Mouse (Mus musculus): ENCODE results near the gene Sco2. TPM values are rescaled to one million over a fixed set of nuclear protein-coding genes. Genes with fewer than 3 reads are reported as not detected.

Sco2 gene
- polyA plus RNA-seq, 1 experiment from 2014 or later, result 6.5 TPM

DNA sequence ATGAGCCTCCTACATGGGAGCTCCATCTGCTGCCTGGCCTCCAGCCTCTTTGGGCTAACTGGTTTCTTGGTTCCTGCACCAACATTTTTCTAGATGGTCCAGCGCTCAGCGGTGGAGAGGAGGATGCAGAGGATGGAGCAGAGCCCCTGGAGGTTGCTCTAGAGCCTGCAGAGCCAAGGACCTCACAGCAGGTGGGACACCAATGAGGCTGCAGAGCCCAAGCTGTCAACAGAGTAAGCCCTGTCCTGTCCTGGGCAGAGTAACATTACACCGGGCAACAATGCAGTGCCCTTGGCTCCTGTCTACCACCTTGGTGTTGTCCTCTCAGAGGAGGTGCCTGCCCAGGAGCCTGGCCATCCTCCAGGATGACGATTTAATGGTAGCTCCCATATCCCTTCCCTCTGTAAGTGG, 8.5 kb downstream of the Sco2 start:
- Histone ChIP-seq H3K4me3 (no peak overlapping the region), H3K4me2 (replicated peaks) (no peak overlapping the region), H3K36me3 (peaks cover 95% of the 10 kb centered on the region), H3K27ac (no peak overlapping the region), H3K4me1 (no peaks in the 10 kb centered on the region), H3K9me3 (replicated peaks) (no peaks in the 10 kb centered on the region), H3K27me3 (no peaks in the 10 kb centered on the region), H3K9ac (no peak overlapping the region)
- 90% methylated on average over 4 of the region's 4 CpGs for WGBS
- no peak for ATAC-seq (ENCODE audit: low FRiP score)

- Histone ChIP-seq H3K9me3 (replicated peaks) (no peaks in the 10 kb centered on the region), H3K36me3 (peaks cover 78% of the 10 kb centered on the region), H3K27me3 (no peaks in the 10 kb centered on the region), H3K4me3 (no peak overlapping the region), H3K27ac (no peak overlapping the region), H3K4me1 (peaks cover 3% of the 10 kb centered on the region; the same call in 1 of the 2 replicates), H3K4me2 (replicated peaks) (no peak overlapping the region), H3K9ac (no peak overlapping the region)
- no peak for ATAC-seq (ENCODE audit: low FRiP score)
- WGBS, result 94% methylated on average over 7 of the region's 7 CpGs
Measured at GRCm38 (mm10) chr15:89363051-89363450, 10.6 kb downstream of the Sco2 start.

- no peak overlapping the region for H3K27ac ChIP-seq
- H3K9me3 ChIP-seq (replicated peaks), result no peaks in the 10 kb centered on the region
- no peak overlapping the region for H3K4me2 ChIP-seq (replicated peaks)
- 88% methylated on average over 3 of the region's 3 CpGs for WGBS
- H3K9ac ChIP-seq, result no peak overlapping the region
- H3K4me1 ChIP-seq, result peaks cover 30% of the 10 kb centered on the region
- H3K27me3 ChIP-seq, result no peaks in the 10 kb centered on the region
- H3K4me3 ChIP-seq, result no peak overlapping the region
- H3K36me3 ChIP-seq, result peaks cover 36% of the 10 kb centered on the region
- no peak for ATAC-seq (ENCODE audit: low FRiP score)
Measured at GRCm38 (mm10) chr15:89358784-89359183, 14.9 kb downstream of the Sco2 start.

DNA sequence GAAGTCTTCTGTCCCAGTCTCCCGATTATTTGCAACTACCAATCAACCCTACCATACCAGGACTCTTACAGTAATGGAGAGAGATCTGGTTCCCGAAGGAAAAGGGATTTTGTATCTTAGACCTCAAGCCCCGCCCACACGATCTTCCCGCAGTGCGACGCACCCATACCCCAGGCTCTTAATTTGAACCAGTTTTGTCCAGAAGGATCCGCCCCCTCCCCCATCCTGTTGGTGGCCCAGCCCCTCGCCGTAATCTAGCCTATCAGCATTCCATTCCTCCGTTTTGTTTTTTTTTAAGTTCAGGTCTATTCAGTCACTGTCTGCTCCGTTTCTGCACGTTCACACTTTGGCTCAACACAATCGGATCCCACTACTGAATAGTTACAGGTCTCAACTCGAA, 17.3 kb downstream of the Sco2 start:
- H3K27me3 ChIP-seq, result no peaks in the 10 kb centered on the region
- ATAC-seq (ENCODE audit: low FRiP score), result peak; percentile 35; the same call in 1 of the 2 replicates
- under 1% methylated on average over 15 of the region's 15 CpGs for WGBS
- peak overlapping the region; percentile 80 for H3K9ac ChIP-seq
- peaks cover 31% of the 10 kb centered on the region for H3K4me1 ChIP-seq
- peak overlapping the region; percentile 69 for H3K4me2 ChIP-seq (replicated peaks)
- H3K27ac ChIP-seq, result peak overlapping the region; percentile 82
- no peaks in the 10 kb centered on the region for H3K9me3 ChIP-seq (replicated peaks)
- H3K36me3 ChIP-seq, result peaks cover 39% of the 10 kb centered on the region
- peak overlapping the region; percentile 79 for H3K4me3 ChIP-seq

DNA sequence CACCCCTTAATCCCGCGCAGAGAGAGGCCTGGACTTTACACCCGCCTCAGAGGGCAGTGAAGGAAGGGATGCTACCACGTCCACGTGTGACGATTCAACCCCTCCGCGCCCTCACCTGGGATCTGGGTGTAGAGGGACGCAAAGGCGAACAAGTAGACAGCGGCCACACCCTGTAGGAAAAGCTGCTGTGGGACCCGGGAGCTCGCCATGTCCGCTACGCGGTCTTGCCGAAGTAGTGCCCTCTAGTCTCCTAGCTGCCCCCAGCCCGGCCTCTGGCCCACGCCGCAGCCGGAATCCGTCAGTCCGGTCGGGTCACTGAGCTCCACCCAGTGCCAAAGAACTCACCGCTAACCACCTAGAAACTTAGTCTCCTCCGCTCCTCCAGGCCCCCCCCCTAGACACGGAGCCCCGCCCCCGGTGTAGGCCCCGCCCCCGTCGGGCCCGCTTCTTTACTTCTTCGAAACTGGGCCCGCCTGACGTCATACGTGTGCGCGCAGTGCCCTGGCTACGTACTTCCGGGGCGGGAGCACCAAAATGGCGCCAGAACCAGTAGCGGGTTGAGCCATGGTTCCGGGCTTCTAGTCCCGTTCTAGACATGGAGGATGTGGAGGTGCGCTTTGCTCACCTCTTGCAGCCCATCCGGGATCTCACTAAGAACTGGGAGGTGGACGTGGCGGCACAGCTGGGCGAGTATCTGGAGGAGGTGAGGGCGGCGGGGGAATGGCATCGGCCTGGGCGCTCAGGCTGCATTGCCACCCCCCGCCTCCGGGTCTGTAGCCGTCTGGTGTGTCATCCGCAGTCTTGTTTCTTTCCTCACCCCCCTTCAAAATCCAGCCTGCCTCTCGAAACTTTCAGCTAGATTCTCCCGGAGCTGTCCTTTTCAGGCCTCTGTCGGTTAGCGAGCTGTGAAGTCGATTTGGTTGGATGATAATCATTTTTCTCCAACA, 18.1 kb downstream of the Sco2 start, which contains the start of the genes Lmf2 and Ncaph2:
Lmf2 (minus strand) TSS at position 419 of the 947 bp plus-strand sequence.
Ncaph2 (plus strand) TSS at position 479 of the 947 bp plus-strand sequence.
- peaks cover 31% of the 10 kb centered on the region for H3K4me1 ChIP-seq
- H3K4me2 ChIP-seq (replicated peaks), result peak within 1 kb of the TSS; percentile 69
- H3K4me3 ChIP-seq, result peak within 1 kb of the TSS; percentile 79
- no peaks in the 10 kb centered on the region for H3K27me3 ChIP-seq
- peak; percentile 90 for ATAC-seq (ENCODE audit: low FRiP score)
- no peaks in the 10 kb centered on the region for H3K9me3 ChIP-seq (replicated peaks)
- under 1% methylated on average over 64 of the region's 64 CpGs for WGBS
- H3K9ac ChIP-seq, result peak within 1 kb of the TSS; percentile 80
- peak within 1 kb of the TSS; percentile 82 for H3K27ac ChIP-seq
- H3K36me3 ChIP-seq, result peaks cover 39% of the 10 kb centered on the region

- Histone ChIP-seq H3K4me1 (peaks cover 31% of the 10 kb centered on the region), H3K27ac (no peak overlapping the region), H3K4me3 (peak overlapping the region; percentile 79), H3K27me3 (no peaks in the 10 kb centered on the region), H3K4me2 (replicated peaks) (peak overlapping the region; percentile 69), H3K36me3 (peaks cover 36% of the 10 kb centered on the region), H3K9me3 (replicated peaks) (no peaks in the 10 kb centered on the region), H3K9ac (peak overlapping the region; percentile 80)
- no peak for ATAC-seq (ENCODE audit: low FRiP score)
- 81% methylated on average over 7 of the region's 7 CpGs for WGBS
Measured at GRCm38 (mm10) chr15:89354455-89354854, 19.2 kb downstream of the Sco2 start.

DNA sequence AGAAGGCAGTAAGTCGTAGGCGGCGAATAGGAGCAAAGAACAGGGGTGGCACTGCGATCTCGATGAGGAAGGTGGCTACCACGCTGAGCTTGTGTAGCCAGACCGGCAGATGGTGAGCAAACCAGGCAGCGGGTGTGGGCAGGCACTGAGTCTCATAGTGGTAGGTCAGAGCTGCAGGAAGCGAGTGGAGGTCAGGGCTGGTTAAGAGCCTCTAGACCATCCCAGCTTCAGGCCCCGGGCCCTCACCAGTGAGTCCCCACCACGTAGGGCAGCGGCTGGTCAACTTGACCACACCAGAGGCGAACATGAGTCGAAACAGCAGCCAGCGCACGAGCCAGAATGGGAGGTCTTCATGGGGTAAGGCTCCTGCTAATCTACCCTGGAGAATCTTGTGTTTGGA, 19.8 kb downstream of the Sco2 start:
- H3K9ac ChIP-seq, result peak overlapping the region; percentile 80; the same call in 1 of the 2 replicates
- H3K4me3 ChIP-seq, result 0 out of 2 replicates have a peak overlapping the region, but pooled peaks have one; percentile 79
- 94% methylated on average over 16 of the region's 16 CpGs for whole genome bisulfite sequencing
- H3K27ac ChIP-seq, result no peak overlapping the region
- H3K9me3 ChIP-seq (replicated peaks), result no peaks in the 10 kb centered on the region
- H3K36me3 ChIP-seq, result peaks cover 36% of the 10 kb centered on the region
- ATAC-seq (ENCODE audit: low FRiP score), result no peak
- no peaks in the 10 kb centered on the region for H3K27me3 ChIP-seq
- H3K4me1 ChIP-seq, result peaks cover 31% of the 10 kb centered on the region
- peak overlapping the region; percentile 69 for H3K4me2 ChIP-seq (replicated peaks)

GRCm38 (mm10) chr15:89352795-89353194, 20.9 kb downstream of the Sco2 start:
- WGBS, result 97% methylated on average over 12 of the region's 12 CpGs
- H3K4me3 ChIP-seq, result no peak overlapping the region
- H3K27ac ChIP-seq, result no peak overlapping the region

DNA sequence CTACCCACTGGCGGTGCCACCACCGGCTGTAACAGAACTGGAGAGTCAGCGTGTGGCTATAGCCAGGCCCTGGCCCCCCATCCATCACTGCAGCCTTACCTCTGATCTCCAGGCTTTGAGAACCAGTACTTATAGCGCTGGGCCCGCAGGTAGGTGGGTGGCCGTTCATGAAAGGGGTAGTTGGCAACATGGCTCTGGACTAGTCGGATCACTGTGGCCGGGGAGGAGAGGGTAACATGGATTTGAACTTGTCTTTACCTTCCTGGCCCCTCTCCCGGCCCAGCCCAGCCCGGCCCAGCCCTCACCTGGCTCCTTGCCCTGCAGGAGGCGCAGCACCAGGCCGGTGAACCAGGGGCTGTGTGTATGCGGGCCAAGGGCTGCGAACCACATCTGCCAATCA, 21.6 kb downstream of the Sco2 start:
- H3K36me3 ChIP-seq, result peaks cover 36% of the 10 kb centered on the region
- H3K27ac ChIP-seq, result no peak overlapping the region
- H3K4me3 ChIP-seq, result no peak overlapping the region
- WGBS, result 96% methylated on average over 14 of the region's 14 CpGs
- H3K9me3 ChIP-seq (replicated peaks), result no peaks in the 10 kb centered on the region
- peaks cover 23% of the 10 kb centered on the region for H3K4me1 ChIP-seq
- no peak overlapping the region for H3K4me2 ChIP-seq (replicated peaks)
- H3K27me3 ChIP-seq, result no peaks in the 10 kb centered on the region
- ATAC-seq (ENCODE audit: low FRiP score), result no peak
- no peak overlapping the region for H3K9ac ChIP-seq

More at GRCm38 (mm10) chr15:89352795-89353194, 20.9 kb downstream of the Sco2 start:
- Histone ChIP-seq H3K9me3 (replicated peaks) (no peaks in the 10 kb centered on the region), H3K36me3 (peaks cover 36% of the 10 kb centered on the region), H3K4me1 (peaks cover 27% of the 10 kb centered on the region), H3K27me3 (no peaks in the 10 kb centered on the region), H3K9ac (no peak overlapping the region), H3K4me2 (replicated peaks) (no peak overlapping the region)
- no peak for ATAC-seq (ENCODE audit: low FRiP score)

GRCm38 (mm10) chr15:89351302-89351701, 22.3 kb downstream of the Sco2 start:
- H3K27ac ChIP-seq, result no peak overlapping the region
- H3K9me3 ChIP-seq (replicated peaks), result no peaks in the 10 kb centered on the region

DNA sequence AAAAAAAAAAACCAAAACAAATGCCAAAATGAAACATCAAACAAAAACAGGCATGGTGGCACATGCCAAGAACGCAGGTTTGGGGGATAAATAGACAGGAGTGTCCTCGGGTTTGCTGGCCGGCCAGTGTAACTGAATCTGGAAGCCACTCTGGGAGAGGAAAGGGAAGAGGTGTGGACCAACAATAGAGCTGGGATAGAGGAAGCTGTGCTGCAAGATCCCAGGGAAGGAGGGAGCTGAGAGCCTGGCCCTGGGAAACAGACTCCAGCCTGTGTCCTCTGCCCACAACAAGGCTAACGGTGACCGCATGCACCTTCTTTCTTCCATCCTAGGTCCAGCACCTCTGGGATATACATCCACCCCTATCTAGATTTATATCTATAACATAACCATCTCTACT, 23.2 kb downstream of the Sco2 start:
- no peak for ATAC-seq (ENCODE audit: low FRiP score)
- no peaks in the 10 kb centered on the region for H3K27me3 ChIP-seq
- H3K27ac ChIP-seq, result no peak overlapping the region
- H3K4me1 ChIP-seq, result peaks cover 14% of the 10 kb centered on the region
- no peak overlapping the region for H3K4me3 ChIP-seq
- no peak overlapping the region for H3K9ac ChIP-seq
- H3K9me3 ChIP-seq (replicated peaks), result no peaks in the 10 kb centered on the region
- H3K4me2 ChIP-seq (replicated peaks), result no peak overlapping the region
- WGBS, result 84% methylated on average over 5 of the region's 5 CpGs
- peaks cover 36% of the 10 kb centered on the region for H3K36me3 ChIP-seq

More at GRCm38 (mm10) chr15:89351302-89351701, 22.3 kb downstream of the Sco2 start:
- H3K36me3 ChIP-seq, result peaks cover 36% of the 10 kb centered on the region
- no peak overlapping the region for H3K4me2 ChIP-seq (replicated peaks)
- ATAC-seq (ENCODE audit: low FRiP score), result no peak
- H3K27me3 ChIP-seq, result no peaks in the 10 kb centered on the region
- H3K4me1 ChIP-seq, result peaks cover 16% of the 10 kb centered on the region
- H3K9ac ChIP-seq, result no peak overlapping the region
- 88% methylated on average over 15 of the region's 15 CpGs for WGBS
- no peak overlapping the region for H3K4me3 ChIP-seq

DNA sequence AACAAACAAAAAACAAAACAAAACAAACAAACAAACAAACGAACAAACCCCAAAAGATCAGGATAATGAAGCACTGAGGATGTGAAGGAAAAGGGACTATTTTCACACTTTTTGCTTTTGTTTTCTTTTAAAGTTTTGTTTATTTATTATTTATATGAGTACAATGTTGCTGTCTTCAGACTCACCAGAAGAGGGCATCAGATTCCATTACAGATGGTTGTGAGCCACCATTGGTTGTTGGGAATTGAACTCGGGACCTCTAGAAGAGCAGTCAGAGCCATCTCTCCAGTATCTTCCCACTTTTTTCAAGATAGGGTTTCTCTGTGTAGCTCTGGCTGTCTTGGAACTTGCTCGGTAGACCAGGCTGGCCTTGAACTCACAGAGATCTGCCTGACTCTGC, 30.3 kb downstream of the Sco2 start:
- 89% methylated on average over 3 of the region's 3 CpGs for WGBS
- H3K4me1 ChIP-seq, result no peaks in the 10 kb centered on the region
- H3K4me2 ChIP-seq (replicated peaks), result no peak overlapping the region
- no peak overlapping the region for H3K27ac ChIP-seq
- H3K36me3 ChIP-seq, result no peaks in the 10 kb centered on the region
- H3K9ac ChIP-seq, result no peak overlapping the region
- no peaks in the 10 kb centered on the region for H3K9me3 ChIP-seq (replicated peaks)
- H3K4me3 ChIP-seq, result no peak overlapping the region
- H3K27me3 ChIP-seq, result no peaks in the 10 kb centered on the region
- no peak for ATAC-seq (ENCODE audit: low FRiP score)

All from hindbrain, embryonic 12.5 days (tissue).